Mouse (Mus musculus) hindbrain, embryonic 14.5 days (tissue): ENCODE results near the gene Gm47429. TPM values are rescaled to one million over a fixed set of nuclear protein-coding genes. Genes with fewer than 3 reads are reported as not detected.
"Not testable (repeated sequence)": the region's sequence is repeated elsewhere in the genome, so short reads cannot be mapped to it uniquely, and the experiment has no call there.

Experiments
- ATAC-seq: fragments of 200-750 bp; cut with Nextera tagmentation; 2 replicates; pipeline ENCODE4 v1.8.0; 2017; ENCODE audit warnings: moderate number of reproducible peaks, mild to moderate bottlenecking, moderate TSS enrichment, moderate library complexity; ENCODE audit not compliant: low FRiP score
- DNase-seq: peaks from one replicate; pipeline ENCODE4 v3.0.0-alpha.2; 2015; ENCODE audit warnings: low spot score
- H3K27ac ChIP-seq: fragments of 300-500 bp; sonication (generic); 2 replicates; pipeline ENCODE4 v1.5.1; 2014; ENCODE audit warnings: mild to moderate bottlenecking, moderate library complexity
- H3K27me3 ChIP-seq: fragments of 300-500 bp; sonication (generic); 2 replicates; pipeline ENCODE4 v1.6.1; 2014; ENCODE audit warnings: mild to moderate bottlenecking, low read length, mixed read lengths; ENCODE audit not compliant: control insufficient read depth, insufficient read depth
- H3K36me3 ChIP-seq: fragments of 300-500 bp; sonication (generic); replicated peaks from 2 replicates; pipeline ENCODE4 v1.6.1; 2014; ENCODE audit not compliant: control insufficient read depth, insufficient read depth
- H3K4me1 ChIP-seq: fragments of 300-500 bp; sonication (generic); replicated peaks from 2 replicates; pipeline ENCODE4 v1.6.1; 2014; ENCODE audit warnings: antibody characterized with exemption, low read length, mixed read lengths; ENCODE audit not compliant: control insufficient read depth, insufficient read depth
- H3K4me2 ChIP-seq: fragments of 300-500 bp; sonication (generic); replicated peaks from 2 replicates; pipeline ENCODE4 v1.6.1; 2014; ENCODE audit warnings: mild to moderate bottlenecking, moderate library complexity
- H3K4me3 ChIP-seq: fragments of 300-500 bp; sonication (generic); replicated peaks from 2 replicates; pipeline ENCODE4 v1.5.1; 2014; ENCODE audit warnings: mild to moderate bottlenecking, low read length
- H3K9ac ChIP-seq: fragments of 300-500 bp; sonication (generic); 2 replicates; pipeline ENCODE4 v1.6.1; 2014
- H3K9me3 ChIP-seq: fragments of 300-500 bp; sonication (generic); 2 replicates; pipeline ENCODE4 v1.6.1; 2016; ENCODE audit warnings: low read length; ENCODE audit not compliant: control insufficient read depth
- WGBS: fragments of 180-500 bp; shearing (Covaris S2); extraction: QIAGEN DNeasy Blood & Tissue Kit; methylation state at CpG from one replicate; pipeline ENCODE4 v1.1.7; 2014; 5-methylcytosine and 5-hydroxymethylcytosine counted together
- polyA plus RNA-seq: library from polyadenylated mRNA; unstranded; fragments of >200 nt; fragmentation: Nextera tagmentation; extraction: Ambion mirVana; gene quantifications from 2 replicates; pipeline ENCODE4 v1.2.1, GENCODE M21; 2014

The Gm47429 gene
- not detected in 2 replicates for polyA plus RNA-seq

DNA sequence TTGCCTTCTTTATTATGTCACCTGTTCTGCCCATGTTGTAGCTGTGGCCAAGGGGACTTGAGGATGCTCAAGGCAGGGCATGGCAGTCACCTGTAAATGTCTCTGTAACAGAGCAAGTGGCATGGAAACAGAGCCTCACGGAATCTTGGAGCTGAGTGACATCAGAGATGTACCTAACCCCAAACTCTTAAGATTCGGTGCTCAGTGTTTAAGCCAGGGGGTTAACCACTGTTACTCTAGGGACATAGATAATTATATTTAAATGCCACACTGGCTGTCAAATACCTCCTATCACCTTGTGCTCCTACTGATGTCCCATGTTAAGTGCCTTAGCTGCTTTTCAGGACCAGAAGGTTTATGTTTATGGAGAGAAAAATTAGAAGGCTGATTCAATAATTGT lies at the start of gene Gm47429:
Gene Gm47429 (minus strand): TSS at position 101 of the 400 bp plus-strand sequence.
- no peaks in the 10 kb centered on the region for H3K27me3 ChIP-seq
- no peaks in the 10 kb centered on the region for H3K9me3 ChIP-seq
- no peaks in the 10 kb centered on the region for H3K4me1 ChIP-seq
- DNase-seq (no peak), ATAC-seq (no peak)
- WGBS, result 90% methylated on average over 2 of the region's 2 CpGs
- H3K4me3 ChIP-seq, result no peak within 1 kb of the TSS
- H3K9ac ChIP-seq, result no peak within 1 kb of the TSS
- no peak within 1 kb of the TSS for H3K27ac ChIP-seq
- H3K36me3 ChIP-seq, result no peaks in the 10 kb centered on the region
- H3K4me2 ChIP-seq, result no peak within 1 kb of the TSS

DNA sequence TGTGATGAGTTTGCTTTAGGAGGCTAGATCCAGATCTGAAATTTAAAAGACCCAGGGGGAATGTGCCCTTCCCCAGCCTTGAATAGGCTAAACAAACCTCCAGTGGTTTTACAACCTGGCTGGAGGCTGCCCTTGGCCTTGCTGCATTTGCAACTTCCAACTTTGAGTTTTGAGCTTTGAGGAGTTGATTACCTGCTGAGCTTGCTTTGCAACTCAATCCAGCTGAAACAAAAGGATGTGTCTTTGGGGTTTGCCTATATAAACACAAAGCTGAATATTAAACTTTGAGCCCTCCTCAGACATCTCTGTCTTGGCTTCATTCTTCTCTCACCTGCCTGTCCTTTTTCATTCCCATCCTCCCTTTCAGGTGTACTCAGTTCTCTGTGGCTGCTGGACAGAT lies 44.8 kb upstream of the Gm47429 start:
- H3K36me3 ChIP-seq, ATAC-seq: not testable (repeated sequence)

DNA sequence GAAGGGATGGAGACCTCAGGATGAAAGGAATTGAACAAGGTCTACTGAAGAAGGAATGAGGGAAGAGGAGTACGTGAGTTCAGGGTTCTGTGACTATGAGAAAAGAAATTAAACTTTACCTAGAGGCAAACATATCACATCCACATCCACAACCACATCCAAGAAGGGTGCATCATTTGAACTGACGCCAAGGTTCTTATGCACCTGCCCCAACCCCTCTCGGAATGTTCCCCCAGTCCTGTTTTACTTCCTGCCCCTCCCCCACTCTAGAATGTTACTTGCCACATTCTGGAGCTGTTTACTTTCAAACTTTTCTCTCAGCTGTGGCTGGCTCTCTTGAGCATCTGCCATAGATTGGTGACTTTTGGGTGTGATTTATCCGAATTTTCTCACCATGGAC lies 23.3 kb upstream of the Gm47429 start, which contains the start of gene Nutm2:
Gene Nutm2 (plus strand): TSS at position 301 of the 400 bp plus-strand sequence.
- no peak within 1 kb of the TSS for H3K27ac ChIP-seq
- no peak within 1 kb of the TSS for H3K4me3 ChIP-seq
- ATAC-seq, result no peak
- WGBS, result 88% methylated on average over 4 of the region's 4 CpGs
- H3K9me3 ChIP-seq, result no peaks in the 10 kb centered on the region
- no peaks in the 10 kb centered on the region for H3K36me3 ChIP-seq
- H3K4me2 ChIP-seq, result no peak within 1 kb of the TSS
- no peaks in the 10 kb centered on the region for H3K27me3 ChIP-seq
- no peak within 1 kb of the TSS for H3K9ac ChIP-seq
- H3K4me1 ChIP-seq, result no peaks in the 10 kb centered on the region
- DNase-seq, result no peak

More for the DNA sequence above, 44.8 kb upstream of the Gm47429 start:
- not testable (repeated sequence) for H3K27ac ChIP-seq, H3K4me3 ChIP-seq, H3K4me2 ChIP-seq, H3K9ac ChIP-seq, DNase-seq, H3K4me1 ChIP-seq, H3K9me3 ChIP-seq, H3K27me3 ChIP-seq

DNA sequence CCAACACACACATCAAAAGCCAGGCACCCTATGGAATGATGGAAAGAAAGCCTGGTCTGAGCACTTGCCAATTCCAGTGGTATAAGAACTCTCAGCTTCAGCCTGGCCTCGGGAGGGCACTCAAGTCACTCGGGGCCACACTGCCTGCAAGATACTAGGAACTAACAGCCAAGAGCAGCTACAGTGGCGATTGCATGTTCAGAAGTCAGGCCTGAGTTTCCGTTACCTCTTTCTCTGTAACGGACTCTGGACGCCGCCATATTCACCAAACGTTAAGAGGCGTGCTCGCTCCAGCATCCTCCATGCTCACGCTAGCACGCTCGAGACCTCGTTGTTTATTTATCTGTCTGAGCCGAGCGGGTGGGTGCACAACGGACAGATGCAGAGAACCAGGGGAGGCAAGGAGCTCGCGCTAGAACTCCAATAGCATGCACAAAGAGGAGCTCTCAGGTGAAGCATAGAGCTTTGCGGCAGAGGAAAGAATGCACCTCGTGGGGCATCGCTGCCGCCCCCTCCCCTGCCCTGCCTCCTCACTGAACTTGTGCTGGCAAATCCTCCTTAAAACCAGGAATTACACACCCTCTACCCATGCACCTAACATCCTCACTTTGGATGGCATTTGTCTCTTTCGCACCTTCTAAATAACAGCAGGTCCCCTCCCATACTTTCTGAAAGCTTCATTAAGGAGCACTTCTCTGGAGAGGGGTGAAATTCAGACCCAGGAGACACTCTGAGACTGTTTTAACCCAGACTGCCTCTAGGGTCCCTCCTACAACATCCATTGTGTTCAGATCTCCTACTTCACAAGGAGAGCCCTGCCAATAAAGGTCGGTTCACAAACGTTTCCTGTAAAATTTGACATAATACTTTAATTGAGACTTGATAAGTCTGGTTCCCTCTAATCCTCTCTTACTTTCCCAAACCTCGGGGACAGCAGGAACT lies 21.2 kb upstream of the Gm47429 start:
- DNase-seq (no peak), ATAC-seq (0 out of 2 replicates have a peak, but pooled peaks have one; percentile 43)
- H3K4me3 ChIP-seq, result peak overlapping the region; percentile 24
- peak overlapping the region; percentile 46 for H3K4me2 ChIP-seq
- no peaks in the 10 kb centered on the region for H3K9me3 ChIP-seq
- no peaks in the 10 kb centered on the region for H3K4me1 ChIP-seq
- H3K27ac ChIP-seq, result no peak overlapping the region
- H3K27me3 ChIP-seq, result no peaks in the 10 kb centered on the region
- 45% methylated on average over 27 of the region's 27 CpGs for WGBS
- peak overlapping the region; percentile 42 for H3K9ac ChIP-seq
- no peaks in the 10 kb centered on the region for H3K36me3 ChIP-seq

DNA sequence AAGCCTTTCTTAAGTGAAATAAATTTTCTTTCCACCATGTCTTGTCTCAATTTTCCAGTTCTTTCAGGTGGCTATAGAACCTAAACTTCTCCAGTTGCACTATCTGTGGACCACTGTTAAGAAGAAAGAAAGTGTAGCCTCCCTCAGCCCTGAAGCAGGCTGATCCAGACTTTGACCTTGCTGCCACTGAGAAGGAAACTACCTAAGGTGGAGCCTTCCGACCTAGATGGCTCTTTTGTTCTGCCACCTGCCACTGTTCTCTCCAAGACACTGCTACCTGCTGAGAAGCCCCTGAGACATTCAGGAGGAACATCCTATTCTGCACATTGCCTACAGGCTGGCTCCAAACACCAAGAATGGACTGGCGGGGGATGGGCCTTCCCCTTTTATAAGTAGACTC lies 16.7 kb upstream of the Gm47429 start:
- not testable (repeated sequence) for H3K9ac ChIP-seq, DNase-seq, H3K9me3 ChIP-seq, H3K4me3 ChIP-seq, H3K4me1 ChIP-seq, ATAC-seq, H3K36me3 ChIP-seq, H3K27me3 ChIP-seq, H3K27ac ChIP-seq, H3K4me2 ChIP-seq
- 66% methylated on average over 2 of the region's 2 CpGs for WGBS

DNA sequence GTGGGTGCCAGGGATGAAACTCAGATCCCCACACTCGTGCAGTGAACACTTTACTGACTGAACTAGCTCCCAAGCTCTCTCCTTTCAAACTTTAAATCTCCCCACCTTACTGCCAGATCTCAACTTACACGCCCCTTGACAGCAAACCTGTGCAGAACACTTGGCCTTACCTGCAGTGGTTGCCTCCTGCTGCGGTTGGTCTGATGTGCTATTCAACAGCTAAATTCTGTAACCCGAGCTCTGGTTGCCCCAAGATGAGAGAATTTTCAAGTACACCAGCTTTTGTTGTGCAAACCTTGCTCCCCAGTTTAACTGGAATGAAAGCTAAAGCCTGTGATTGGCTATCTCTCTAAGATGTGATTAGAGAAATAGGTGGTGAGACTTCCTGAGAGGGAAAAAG lies 9.7 kb upstream of the Gm47429 start:
- 39% methylated on average over 4 of the region's 4 CpGs for WGBS
- DNase-seq, result no peak
- H3K9ac ChIP-seq, result no peak overlapping the region
- H3K9me3 ChIP-seq, result peaks cover 4% of the 10 kb centered on the region; the same call in 1 of the 2 replicates
- H3K4me1 ChIP-seq, result no peaks in the 10 kb centered on the region
- no peak overlapping the region for H3K4me3 ChIP-seq
- no peak overlapping the region for H3K27ac ChIP-seq
- ATAC-seq, result no peak
- H3K4me2 ChIP-seq, result no peak overlapping the region
- no peaks in the 10 kb centered on the region for H3K27me3 ChIP-seq
- H3K36me3 ChIP-seq, result no peaks in the 10 kb centered on the region

DNA sequence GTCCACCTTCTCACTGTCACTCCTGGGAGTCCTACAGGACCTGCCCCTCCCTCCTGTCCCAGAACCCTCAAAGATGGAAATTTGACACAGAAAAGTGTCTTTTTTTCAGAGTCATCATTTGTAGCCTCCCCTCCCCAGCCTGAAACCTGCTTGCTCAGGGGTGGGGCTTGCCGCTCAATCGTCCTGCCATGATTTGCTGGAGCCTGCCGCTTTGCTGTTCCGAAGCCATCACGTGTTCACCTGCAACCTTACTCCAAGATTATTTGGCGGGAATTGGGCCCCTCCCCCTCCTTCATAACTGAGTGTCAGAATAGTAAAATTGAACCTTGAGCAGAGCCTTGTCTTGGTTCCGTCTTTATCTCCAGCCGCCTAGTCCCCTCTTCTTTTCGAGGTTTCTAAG lies 8.6 kb upstream of the Gm47429 start:
- H3K27me3 ChIP-seq, H3K9ac ChIP-seq, DNase-seq, H3K9me3 ChIP-seq, ATAC-seq, H3K27ac ChIP-seq, H3K36me3 ChIP-seq, H3K4me1 ChIP-seq, H3K4me3 ChIP-seq, H3K4me2 ChIP-seq: not testable (repeated sequence)
- WGBS, result 76% methylated on average over 9 of the region's 9 CpGs

DNA sequence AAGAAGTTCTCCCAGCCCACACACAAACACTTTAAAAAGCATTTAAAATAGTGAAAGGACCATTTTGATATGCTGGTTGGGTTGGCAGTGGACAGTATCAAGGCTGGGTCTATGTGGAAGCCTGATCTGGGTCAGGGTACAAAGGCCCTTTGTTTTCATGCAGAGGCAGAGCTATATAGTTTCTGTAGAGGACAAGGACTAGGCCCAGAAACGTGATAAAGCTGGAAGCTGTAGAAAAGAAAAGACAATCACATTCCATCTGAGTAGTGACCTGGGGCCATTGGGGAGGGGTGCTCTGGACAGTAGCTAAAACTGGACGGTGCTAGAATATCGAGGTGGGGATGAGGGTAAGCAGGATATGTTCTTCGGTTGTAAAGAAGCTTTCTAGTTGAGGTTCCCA lies 1.5 kb upstream of the Gm47429 start:
- H3K36me3 ChIP-seq, result no peaks in the 10 kb centered on the region
- WGBS, result 62% methylated on average over 4 of the region's 4 CpGs

DNA sequence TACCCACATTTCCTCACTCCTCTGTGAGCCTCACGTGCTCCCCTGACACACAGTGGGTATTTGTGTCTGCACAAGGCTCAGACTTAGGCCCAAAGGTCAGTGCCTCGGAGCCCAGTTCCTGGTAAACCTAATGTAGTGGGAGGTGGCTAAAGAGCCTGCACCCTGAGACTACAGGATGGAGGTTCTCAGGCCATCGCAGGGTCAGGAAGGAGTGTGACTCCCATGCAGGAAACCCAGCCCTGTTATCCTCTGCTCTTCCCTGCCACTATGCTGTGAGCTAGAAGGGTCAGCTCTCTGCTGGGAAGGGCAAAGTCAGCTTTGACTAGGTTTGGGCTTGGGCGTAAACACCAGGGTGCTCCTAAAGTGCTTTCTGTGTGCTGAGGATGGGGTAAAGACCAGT lies 17.0 kb downstream of the Gm47429 start:
- Histone ChIP-seq H3K9me3 (no peaks in the 10 kb centered on the region), H3K4me3 (no peak overlapping the region), H3K27me3 (no peaks in the 10 kb centered on the region), H3K4me1 (no peaks in the 10 kb centered on the region), H3K4me2 (no peak overlapping the region), H3K9ac (no peak overlapping the region), H3K27ac (no peak overlapping the region), H3K36me3 (peaks cover 90% of the 10 kb centered on the region)
- ATAC-seq (no peak), DNase-seq (no peak)
- WGBS, result 93% methylated on average over 4 of the region's 4 CpGs

More for the DNA sequence above, 1.5 kb upstream of the Gm47429 start:
- H3K27me3 ChIP-seq, result no peaks in the 10 kb centered on the region
- ATAC-seq (no peak), DNase-seq (no peak)
- H3K4me3 ChIP-seq, result no peak overlapping the region
- H3K9me3 ChIP-seq, result no peaks in the 10 kb centered on the region
- H3K4me2 ChIP-seq, result no peak overlapping the region
- H3K4me1 ChIP-seq, result no peaks in the 10 kb centered on the region
- no peak overlapping the region for H3K27ac ChIP-seq
- no peak overlapping the region for H3K9ac ChIP-seq
